Mouse (Mus musculus) monocyte, adult 2 months (primary cell): ENCODE results near the gene Trem3.
A peak's percentile ranks its signal among the peaks of the same experiment; 100 is the strongest.

ENCODE experiments used
- DNase-seq, 2 experiments: peaks; one replicate each; pipeline ENCODE4 v3.0.0; 2022; ENCODE audit warnings: low spot score in 2 of 2, low read depth in 1 of 2

Trem3 gene

DNA sequence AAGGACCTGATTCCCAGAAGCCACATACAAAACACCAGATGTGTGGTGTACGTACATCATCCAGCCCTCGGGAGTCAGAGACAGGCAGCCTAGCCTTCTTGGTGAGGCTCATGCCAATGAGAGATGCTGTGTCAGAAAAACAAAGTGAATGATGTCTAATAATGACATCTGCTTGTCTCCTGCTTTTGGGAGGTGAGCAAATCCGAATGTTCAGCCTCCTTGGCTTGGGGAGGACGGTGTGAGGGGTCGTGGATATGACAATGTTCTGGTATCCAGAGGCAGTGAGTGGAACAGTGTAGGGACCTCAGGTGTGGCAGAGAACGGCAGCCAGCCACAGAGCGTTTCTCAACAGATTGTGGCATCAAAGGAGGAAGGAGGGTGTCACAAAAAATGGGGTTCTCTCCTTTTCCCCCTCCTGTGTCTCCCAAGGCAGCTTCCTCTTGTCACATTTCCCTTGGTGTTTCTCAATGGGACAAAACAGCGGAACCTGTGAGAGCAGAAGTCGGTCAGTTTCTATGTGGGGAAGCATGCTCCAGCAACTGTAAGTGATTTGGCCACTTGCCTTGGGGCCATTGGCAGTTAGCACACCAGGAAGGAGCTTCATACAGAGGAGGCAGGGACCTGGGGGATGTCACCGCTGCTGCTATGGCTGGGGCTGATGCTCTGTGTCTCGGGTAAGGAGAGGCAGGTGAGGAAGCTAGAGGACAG is at the start of gene Trem3:
Gene Trem3 (plus strand): TSS at position 557 of the 708 bp plus-strand sequence.
- DNase-seq: peak; percentile 70 to 75

DNA sequence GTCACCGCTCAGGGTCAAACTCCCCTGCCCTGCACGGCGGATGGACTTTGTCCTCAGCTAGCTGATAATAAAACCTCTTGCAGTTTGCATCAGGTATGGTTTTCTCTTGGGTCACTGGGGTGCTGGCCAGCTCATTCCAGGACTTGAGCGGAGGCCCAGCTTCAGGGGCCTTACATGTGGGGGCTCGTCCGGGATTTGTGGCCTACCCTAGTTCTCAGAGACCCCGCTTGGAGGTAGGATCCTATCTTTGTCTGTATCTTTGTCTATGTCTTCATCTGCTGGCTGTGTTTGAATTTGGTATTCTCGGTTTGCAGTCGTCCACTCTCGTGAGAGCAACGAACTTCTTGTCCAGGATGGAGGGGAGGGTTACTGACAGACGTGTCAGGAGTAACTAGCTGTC is 44.5 kb upstream of the Trem3 start:
- DNase-seq: no peak

DNA sequence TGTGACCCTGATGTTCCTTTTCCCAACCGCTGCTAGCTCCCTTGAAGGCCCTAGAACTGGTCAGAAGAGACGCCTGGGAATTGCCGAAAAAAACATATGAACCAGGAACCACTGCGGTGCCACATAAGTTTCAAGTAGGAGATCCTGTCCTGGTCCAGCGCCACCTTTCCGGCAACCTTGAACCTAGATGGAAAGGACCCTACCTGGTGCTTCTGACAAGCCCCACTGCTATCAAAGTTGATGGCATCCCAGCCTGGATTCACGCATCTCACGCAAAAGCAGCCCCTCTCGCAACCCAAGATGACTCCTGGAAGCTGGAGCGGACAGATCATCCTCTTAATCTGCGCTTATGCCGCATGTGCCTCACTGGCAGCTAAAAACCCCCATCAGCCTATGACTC is 35.0 kb upstream of the Trem3 start:
- DNase-seq: no peak

DNA sequence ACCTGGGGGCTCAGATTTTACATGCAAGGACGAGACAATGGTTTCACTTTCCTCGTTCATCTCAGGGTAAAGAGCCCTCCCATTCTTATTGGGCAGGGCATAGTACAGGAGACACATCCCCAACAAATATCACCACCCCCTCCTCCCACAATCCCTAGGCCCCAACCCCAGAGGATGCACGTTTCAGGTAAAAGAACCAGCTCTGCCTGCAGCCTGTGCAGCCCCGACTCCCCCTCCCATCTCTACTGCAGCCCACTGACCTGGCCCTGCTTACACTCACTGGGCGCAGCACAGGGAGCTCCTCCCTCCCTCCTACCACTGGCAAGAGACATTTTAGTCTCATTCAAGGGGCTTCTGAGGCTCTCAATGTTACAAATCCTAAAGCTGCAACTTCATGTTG is 34.1 kb upstream of the Trem3 start:
- DNase-seq: no peak

DNA sequence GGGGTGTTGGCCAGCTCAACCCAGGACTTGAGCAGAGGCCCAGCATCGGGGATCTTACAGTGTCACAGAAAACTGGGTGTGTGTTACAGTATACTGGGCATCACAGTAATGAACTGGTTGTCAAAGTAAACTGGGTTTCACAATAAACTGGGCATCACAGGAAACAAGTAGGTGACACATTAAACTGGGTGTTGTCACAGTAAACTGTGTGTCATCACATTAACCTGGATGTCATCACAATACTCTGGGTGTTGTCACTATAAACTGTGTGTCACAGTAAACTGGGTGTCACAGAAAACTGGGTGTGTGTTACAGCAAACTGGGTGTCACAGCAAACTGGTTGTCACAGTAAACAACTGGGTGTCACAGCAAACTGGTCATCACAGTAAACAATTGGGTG is 32.1 kb upstream of the Trem3 start:
- no peak for DNase-seq

DNA sequence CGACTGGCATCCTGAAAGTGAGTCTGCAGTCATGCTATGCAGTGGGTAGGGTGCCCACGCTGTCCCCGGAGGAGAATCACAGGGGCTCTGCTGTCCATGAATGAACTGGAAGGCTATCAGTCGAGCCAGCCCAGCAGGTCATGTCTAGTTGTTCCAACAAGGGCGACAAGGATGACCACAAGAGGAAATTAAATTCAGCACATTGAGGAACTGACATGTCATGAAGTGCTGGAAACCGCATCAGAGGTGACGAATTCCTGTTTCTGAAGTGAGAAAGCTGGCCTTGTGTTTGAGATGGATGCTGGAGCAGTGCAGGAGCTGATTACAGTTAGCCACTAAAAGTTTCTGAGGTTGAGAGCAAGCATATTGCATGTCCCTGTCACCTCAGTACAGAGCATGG is 16.9 kb upstream of the Trem3 start:
- peak; percentile 33 to 39 for DNase-seq

DNA sequence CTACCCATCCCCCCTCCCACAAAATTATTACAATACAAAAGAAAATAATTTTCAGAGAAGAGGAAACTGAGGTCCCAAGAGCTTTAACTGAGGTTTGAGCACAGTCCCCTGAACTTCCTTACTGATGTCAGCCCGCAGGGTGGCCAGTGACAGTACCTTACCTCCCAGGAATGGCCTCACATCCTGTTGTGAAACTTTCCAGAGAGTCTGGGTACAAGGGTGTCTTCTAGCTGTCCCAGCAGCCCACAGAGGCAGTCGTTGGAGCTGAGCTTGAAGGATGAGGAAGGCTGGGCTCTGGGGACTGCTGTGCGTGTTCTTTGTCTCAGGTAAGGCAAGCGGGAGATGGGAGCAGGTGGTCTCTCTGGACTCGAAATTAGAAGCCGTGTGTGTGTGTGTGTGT is 15.1 kb upstream of the Trem3 start, which contains the start of gene Trem1:
Gene Trem1 (plus strand): TSS at position 251 of the 400 bp plus-strand sequence.
- DNase-seq: peak; percentile 65 to 71

DNA sequence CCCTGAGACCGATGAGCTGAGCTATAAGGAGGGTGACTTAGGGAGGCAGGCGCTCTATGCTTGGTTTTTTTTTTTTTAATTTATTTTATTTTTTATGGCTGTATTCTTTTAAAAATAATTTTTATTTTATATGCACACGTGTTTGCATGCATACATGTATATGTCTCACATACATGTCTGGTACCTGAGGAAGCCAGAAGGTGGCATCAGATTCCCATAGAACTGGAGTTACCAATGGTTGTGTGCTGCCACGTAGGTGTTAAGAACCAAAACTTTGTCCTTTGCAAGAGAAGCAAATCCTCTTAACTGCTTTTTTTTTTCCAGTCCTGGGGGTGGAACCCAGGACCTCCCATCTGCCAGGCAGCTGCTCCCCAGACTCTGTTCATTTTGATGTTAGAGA is 13.8 kb upstream of the Trem3 start:
- no peak for DNase-seq

DNA sequence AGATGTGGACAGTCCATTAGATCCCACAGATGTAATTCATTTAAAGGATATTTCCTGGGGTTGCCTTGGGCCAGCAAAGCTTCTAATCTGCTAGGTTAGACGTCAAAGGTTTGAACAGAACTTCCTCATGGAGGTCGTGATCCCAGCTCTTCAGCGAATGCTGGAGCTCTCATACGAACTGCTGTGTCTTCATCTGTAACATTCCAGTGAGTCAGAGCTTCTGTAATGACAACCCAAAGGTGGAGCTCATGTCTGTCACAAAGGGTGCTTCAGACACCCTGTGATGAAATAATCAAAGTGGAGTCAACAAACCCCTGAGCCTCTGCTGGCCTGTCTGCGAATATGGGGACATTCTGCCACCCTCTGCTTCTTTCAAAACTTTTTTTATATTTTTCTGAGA is 13.0 kb upstream of the Trem3 start:
- DNase-seq: peak; percentile 17 to 33

DNA sequence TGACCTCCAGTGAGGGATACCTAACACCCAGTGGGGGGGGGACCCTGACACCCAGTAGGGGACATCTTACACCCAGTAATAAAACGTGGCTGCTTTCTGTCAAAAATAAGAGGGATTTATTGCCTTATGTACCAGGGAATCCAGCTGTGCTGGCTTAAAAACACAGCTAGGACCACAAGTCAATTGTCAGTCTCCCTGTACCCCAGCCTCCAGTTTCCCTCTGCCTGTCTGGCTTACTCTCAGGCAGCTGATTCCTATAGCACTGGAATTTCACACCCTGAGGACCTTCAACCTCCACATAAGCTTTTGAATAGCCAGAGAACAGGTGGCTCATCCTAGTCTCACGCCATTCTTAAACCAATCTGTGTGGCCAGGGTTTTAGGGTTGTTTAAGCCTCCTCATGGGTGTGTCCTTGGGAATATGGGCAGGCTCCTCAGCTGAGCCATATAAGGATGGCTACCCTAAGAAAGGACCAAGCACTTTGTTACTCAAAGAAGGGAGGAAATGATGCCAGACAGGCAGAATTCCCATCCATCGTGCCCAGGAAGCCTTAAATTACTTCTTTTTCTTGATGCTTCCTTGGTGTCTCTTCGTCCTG is 11.7 kb upstream of the Trem3 start:
- no peak for DNase-seq

DNA sequence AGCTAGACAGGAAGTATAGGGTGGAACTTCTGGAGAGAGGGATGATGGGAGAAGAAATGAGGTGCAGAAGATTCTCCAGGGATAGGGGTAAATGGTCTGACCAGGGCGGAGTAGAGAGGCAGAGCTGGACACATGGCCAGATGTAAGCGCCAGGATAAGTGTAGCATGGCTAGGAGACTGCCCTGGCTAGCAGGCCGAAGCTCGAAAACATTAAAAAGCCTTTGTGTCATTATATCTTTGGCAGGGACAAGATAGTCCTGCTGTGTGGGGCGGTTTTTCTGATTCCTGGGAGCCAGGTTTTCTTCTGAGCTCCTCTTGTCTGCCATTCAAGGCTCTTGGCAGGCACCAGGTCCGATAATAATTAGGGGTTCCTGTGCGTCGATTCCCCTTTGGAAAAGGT is 10.0 kb upstream of the Trem3 start:
- no peak for DNase-seq

DNA sequence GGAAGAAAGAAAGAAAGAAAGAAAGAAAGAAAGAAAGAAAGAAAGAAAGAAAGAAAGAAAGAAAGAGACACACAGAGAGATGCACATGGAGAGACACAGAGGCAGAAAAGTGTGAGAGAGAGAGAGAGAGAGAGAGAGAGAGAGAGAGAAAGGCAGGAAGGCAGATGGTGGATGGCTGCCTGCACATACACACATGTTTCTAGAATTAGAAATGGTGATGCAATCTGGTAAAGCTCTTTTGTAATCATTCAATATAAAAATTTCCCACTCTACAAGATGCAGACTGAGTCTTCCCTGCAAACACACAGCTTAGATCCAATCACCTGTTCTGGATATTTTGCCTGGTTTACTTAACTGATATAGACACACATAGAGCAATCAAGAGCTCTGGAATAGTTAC is 1.5 kb downstream of the Trem3 start:
- DNase-seq: no peak

DNA sequence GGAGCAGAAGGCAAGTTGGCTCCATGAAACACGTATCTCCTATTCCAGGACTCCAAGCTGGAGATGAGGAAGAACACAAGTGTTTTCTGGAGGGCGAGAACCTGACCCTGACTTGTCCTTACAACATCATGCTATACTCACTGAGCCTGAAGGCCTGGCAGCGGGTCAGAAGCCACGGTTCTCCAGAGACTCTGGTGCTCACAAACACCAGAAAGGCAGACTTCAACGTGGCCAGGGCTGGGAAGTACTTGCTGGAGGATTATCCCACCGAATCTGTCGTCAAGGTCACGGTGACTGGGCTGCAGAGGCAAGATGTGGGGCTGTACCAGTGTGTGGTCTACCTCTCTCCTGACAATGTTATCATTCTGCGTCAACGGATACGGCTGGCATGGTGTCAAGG is 1.9 kb downstream of the Trem3 start:
- no peak for DNase-seq

DNA sequence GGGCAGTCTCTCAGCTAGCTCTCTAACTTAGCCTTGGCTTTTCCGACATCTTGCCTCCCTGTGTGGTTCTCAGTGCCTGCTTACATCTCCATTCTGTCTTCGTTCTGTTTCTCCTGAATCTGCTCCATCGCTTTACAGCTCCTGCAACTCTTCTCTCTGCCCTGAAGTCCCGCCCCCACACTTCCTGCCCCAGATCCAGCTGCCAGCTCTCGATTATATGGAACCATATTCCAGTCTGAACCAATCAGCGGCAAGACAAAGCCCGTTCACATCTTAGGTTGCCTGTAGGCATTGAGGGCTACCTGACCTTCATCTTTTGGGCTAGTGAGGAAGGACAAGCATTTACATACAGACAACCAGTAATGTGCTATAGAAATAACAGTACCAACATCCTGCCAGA is 3.1 kb downstream of the Trem3 start:
- DNase-seq: no peak

DNA sequence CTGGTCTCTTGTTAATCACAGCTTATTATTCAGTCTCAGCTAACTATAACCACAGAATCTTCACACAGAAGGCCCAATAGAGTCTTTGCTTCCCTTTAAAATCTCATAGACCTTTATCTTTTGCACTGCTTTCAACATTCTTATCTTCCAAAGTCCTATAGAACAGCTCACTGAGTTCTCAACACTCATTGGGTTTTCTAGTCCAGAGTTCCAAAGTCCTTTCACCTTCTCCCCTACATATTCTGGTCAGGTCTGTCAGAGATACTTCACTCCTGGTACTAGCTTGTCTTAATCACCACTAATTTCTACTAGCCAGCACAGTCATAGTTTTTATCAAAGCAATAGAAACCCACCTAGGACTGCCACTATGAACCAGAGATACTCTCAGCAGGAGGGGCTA is 9.0 kb downstream of the Trem3 start:
- no peak for DNase-seq

DNA sequence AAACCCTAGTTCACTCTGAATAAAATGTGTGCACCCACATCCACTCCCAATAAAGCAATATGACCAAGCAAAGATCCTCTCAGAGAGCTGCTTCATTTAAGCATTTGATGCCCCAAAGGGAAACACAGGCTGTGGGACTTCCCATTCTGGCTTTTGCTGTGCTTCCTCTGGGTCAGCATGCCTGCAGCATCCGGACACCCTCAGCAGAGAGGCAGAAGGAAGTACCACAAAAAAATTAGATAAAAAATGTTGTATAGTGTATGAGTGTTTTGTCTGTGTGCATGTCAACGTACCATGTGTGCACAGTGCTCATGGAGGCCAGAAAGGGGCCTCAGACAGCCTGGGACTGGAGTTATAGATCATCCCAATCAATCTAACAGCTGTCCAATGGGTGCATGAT is 14.3 kb downstream of the Trem3 start:
- peak in 1 of 2 experiments; percentile 34 for DNase-seq

DNA sequence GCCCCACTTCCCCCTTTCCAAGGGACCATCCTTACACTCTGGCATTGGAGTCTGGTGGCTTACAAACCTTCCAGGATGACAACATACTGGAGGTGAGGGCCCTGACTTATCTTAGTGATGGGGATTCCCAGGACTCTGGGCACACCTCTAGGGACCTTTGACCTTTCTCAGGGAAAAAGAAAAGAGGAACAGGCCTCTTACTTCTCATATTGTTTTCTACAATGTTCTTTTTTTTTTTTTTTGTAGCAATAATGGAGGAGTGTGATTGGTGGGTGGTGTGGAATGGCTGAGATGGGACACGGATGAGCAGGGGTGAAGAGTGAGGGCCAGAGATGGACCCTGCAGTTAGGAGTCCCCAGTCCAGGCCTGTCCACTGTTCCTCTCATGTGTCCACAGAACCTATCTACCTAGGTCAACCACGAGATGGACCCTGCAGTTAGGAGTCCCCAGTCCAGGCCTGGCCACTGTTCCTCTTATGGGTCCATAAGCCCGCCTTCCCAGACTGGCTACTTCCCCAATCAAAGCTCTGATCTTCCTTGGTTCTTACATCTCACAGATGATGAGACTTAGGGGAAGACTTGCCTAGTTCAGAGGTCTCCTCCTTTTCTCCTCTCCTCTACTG is 16.3 kb downstream of the Trem3 start, which contains the start of gene Treml4:
Gene Treml4 (plus strand): TSS at position 555 of the 622 bp plus-strand sequence.
- peak in 1 of 2 experiments; percentile 66 for DNase-seq

DNA sequence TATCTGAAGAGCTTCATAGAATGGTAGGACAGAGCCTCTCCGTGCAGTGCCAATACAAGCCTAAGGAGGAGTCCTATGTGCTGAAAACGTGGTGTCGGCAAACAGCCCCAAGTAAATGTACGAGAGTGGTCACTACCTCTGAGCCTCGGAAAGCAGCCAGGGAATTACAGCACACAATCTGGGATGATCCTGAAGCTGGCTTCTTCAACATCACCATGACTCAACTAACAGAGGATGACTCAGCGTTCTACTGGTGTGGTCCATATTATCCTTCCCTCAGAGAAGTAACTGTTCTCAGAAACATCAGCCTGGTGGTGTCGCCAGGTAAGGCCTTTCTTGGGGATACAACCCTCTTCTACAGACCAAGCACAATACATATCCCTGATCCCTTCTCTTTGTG is 17.1 kb downstream of the Trem3 start:
- no peak for DNase-seq

DNA sequence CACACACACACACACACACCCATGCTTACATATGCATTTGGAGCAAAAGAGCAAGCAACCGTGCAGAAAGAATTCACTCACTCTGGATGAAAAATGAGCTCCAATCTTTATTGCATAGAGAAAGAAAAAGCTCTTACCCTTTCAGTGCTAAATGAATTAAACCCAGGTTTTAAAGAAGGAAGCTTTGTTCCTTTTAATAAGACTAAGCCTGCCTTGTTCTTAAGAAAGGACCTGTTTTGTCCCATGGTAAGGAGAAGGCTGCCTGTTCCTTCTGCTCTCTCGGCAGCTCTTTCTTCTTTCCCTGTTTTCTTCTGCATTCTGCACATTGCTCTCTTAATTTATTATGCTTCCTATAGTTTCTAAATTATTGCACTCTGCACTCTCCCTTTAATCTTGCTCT is 18.6 kb downstream of the Trem3 start:
- DNase-seq: no peak

DNA sequence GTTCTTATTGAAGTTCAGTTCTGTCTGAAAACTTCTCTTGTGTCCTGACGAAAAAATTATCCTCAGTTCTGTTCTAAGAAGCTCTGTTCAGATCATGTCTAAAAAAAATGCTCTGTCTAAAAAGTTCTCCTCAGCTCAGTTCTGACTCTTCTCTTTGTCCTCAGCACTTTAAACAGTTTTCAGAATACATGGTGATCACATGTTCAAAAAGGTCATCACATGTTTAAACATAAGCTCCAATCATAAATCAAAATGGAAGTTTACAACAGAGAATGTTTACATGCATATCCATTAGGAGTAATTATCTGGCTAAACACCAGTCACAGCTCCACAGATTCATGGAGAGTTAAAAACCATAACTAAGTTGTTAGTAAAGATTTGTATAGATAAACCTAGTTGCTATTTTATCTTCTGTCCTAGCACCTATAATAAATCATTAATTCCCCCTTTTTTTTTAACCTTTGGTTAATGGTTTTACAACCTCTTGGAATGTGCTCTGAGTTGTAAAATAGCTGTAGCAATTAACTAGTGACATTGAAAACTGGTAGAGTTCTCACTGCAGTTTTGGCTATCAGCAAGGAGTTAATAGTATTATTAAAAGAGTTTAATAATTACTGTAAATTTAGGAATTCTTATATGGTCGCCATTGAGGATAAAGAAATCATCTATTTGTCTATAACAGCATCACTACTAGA is 19.2 kb downstream of the Trem3 start:
- DNase-seq: no peak

DNA sequence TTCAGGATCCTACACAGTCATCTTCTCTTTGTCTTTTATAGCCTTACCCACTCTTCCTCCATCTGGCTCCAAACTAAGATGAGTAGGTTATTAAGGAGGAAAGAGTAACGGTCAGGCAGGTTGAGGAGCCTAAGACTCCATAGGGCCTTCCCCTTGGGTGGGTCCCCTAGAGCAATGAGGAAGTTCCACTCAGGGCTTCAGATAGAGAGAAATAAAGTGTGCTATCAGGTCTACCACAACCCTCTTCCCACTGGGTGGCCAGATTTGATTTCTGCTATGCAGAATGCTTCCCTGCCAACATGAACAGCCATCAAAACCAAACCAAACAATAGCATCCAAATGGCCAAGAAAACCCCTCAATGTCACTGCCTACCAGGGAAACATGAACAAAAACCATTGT is 20.0 kb downstream of the Trem3 start:
- DNase-seq: no peak

DNA sequence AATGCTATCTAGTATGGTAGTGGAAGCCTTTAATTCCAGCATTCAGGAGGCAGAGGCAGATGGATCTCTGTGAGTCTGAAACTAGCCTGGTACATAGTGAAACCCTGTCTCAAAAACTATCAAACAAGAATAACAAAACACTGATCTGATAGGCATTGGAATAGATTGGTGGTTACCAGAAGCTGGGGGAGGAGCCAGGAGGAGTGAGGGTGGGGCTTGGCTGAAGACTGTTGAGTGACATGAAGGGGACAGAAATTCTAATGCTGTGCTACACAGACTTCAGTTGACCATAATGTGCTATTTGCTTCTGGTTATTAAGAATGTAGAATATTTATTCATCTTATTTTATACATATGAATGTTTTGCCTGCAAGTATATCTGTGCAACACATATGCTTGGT is 20.7 kb downstream of the Trem3 start:
- DNase-seq: no peak
